Mouse (Mus musculus): ENCODE data around the gene Cacna1h. TPM values are rescaled to one million over a fixed set of nuclear protein-coding genes. Genes with fewer than 3 reads are reported as not detected.

The Cacna1h gene
- polyA plus RNA-seq, 1 experiment = 118 TPM

GRCm38 (mm10) chr17:25418926-25419325 lies 14.7 kb downstream of the Cacna1h start:
- TF ChIP-seq POLR2A (IDR thresholded peaks at IDR 0.05; ENCODE audit: borderline replicate concordance, extremely low read depth, insufficient read depth, insufficient read length, poor library complexity, severe bottlenecking) (no peak), CTCF (IDR thresholded peaks at IDR 0.05; ENCODE audit: borderline replicate concordance, extremely low read depth, insufficient read depth, insufficient read length) (no peak)
- DNase-seq (ENCODE audit: low read depth) = peak; percentile 87

GRCm38 (mm10) chr17:25417990-25418389 lies 15.6 kb downstream of the Cacna1h start:
- no peak for DNase-seq (ENCODE audit: low read depth)
- TF ChIP-seq CTCF (IDR thresholded peaks at IDR 0.05; ENCODE audit: borderline replicate concordance, extremely low read depth, insufficient read depth, insufficient read length) (no peak), POLR2A (IDR thresholded peaks at IDR 0.05; ENCODE audit: borderline replicate concordance, extremely low read depth, insufficient read depth, insufficient read length, poor library complexity, severe bottlenecking) (no peak)

- TF ChIP-seq POLR2A (IDR thresholded peaks at IDR 0.05; ENCODE audit: borderline replicate concordance, extremely low read depth, insufficient read depth, insufficient read length, poor library complexity, severe bottlenecking) (no peak), CTCF (IDR thresholded peaks at IDR 0.05; ENCODE audit: borderline replicate concordance, extremely low read depth, insufficient read depth, insufficient read length) (no peak)
- peak; percentile 65 for DNase-seq (ENCODE audit: low read depth)
Observed at GRCm38 (mm10) chr17:25416219-25416618, 17.4 kb downstream of the Cacna1h start.

- DNase-seq (ENCODE audit: low read depth) = peak; percentile 67
- TF ChIP-seq POLR2A (IDR thresholded peaks at IDR 0.05; ENCODE audit: borderline replicate concordance, extremely low read depth, insufficient read depth, insufficient read length, poor library complexity, severe bottlenecking) (no peak), CTCF (IDR thresholded peaks at IDR 0.05; ENCODE audit: borderline replicate concordance, extremely low read depth, insufficient read depth, insufficient read length) (no peak)
Observed at GRCm38 (mm10) chr17:25415421-25415913, 18.1 kb downstream of the Cacna1h start.

- no peak for DNase-seq (ENCODE audit: low read depth)
- no peak for TF ChIP-seq CTCF (IDR thresholded peaks at IDR 0.05; ENCODE audit: borderline replicate concordance, extremely low read depth, insufficient read depth, insufficient read length)
- no peak for TF ChIP-seq POLR2A (IDR thresholded peaks at IDR 0.05; ENCODE audit: borderline replicate concordance, extremely low read depth, insufficient read depth, insufficient read length, poor library complexity, severe bottlenecking)
Observed at GRCm38 (mm10) chr17:25414917-25415316, 18.7 kb downstream of the Cacna1h start.

- DNase-seq (ENCODE audit: low read depth) = no peak
- TF ChIP-seq CTCF (IDR thresholded peaks at IDR 0.05; ENCODE audit: borderline replicate concordance, extremely low read depth, insufficient read depth, insufficient read length) (no peak), POLR2A (IDR thresholded peaks at IDR 0.05; ENCODE audit: borderline replicate concordance, extremely low read depth, insufficient read depth, insufficient read length, poor library complexity, severe bottlenecking) (no peak)
Observed at GRCm38 (mm10) chr17:25414209-25414608, 19.4 kb downstream of the Cacna1h start.

- TF ChIP-seq CTCF (IDR thresholded peaks at IDR 0.05; ENCODE audit: borderline replicate concordance, extremely low read depth, insufficient read depth, insufficient read length) = no peak
- TF ChIP-seq POLR2A (IDR thresholded peaks at IDR 0.05; ENCODE audit: borderline replicate concordance, extremely low read depth, insufficient read depth, insufficient read length, poor library complexity, severe bottlenecking) = no peak
- DNase-seq (ENCODE audit: low read depth) = no peak
Observed at GRCm38 (mm10) chr17:25411251-25411650, 22.3 kb downstream of the Cacna1h start.

GRCm38 (mm10) chr17:25410786-25411185 lies 22.8 kb downstream of the Cacna1h start:
- TF ChIP-seq CTCF (IDR thresholded peaks at IDR 0.05; ENCODE audit: borderline replicate concordance, extremely low read depth, insufficient read depth, insufficient read length) (no peak), POLR2A (IDR thresholded peaks at IDR 0.05; ENCODE audit: borderline replicate concordance, extremely low read depth, insufficient read depth, insufficient read length, poor library complexity, severe bottlenecking) (no peak)
- DNase-seq (ENCODE audit: low read depth) = peak; percentile 66

GRCm38 (mm10) chr17:25410180-25410579 lies 23.4 kb downstream of the Cacna1h start:
- DNase-seq (ENCODE audit: low read depth) = no peak
- TF ChIP-seq POLR2A (IDR thresholded peaks at IDR 0.05; ENCODE audit: borderline replicate concordance, extremely low read depth, insufficient read depth, insufficient read length, poor library complexity, severe bottlenecking) (no peak), CTCF (IDR thresholded peaks at IDR 0.05; ENCODE audit: borderline replicate concordance, extremely low read depth, insufficient read depth, insufficient read length) (no peak)

- no peak for TF ChIP-seq POLR2A (IDR thresholded peaks at IDR 0.05; ENCODE audit: borderline replicate concordance, extremely low read depth, insufficient read depth, insufficient read length, poor library complexity, severe bottlenecking)
- no peak for TF ChIP-seq CTCF (IDR thresholded peaks at IDR 0.05; ENCODE audit: borderline replicate concordance, extremely low read depth, insufficient read depth, insufficient read length)
- DNase-seq (ENCODE audit: low read depth) = peak; percentile 69
Observed at GRCm38 (mm10) chr17:25409621-25410020, 24.0 kb downstream of the Cacna1h start.

GRCm38 (mm10) chr17:25408302-25408999 lies 25.1 kb downstream of the Cacna1h start:
- no peak for DNase-seq (ENCODE audit: low read depth)
- no peak for TF ChIP-seq CTCF (IDR thresholded peaks at IDR 0.05; ENCODE audit: borderline replicate concordance, extremely low read depth, insufficient read depth, insufficient read length)
- no peak for TF ChIP-seq POLR2A (IDR thresholded peaks at IDR 0.05; ENCODE audit: borderline replicate concordance, extremely low read depth, insufficient read depth, insufficient read length, poor library complexity, severe bottlenecking)

GRCm38 (mm10) chr17:25407352-25407751 lies 26.2 kb downstream of the Cacna1h start:
- peak; percentile 52 for DNase-seq (ENCODE audit: low read depth)
- TF ChIP-seq CTCF (IDR thresholded peaks at IDR 0.05; ENCODE audit: borderline replicate concordance, extremely low read depth, insufficient read depth, insufficient read length) (no peak), POLR2A (IDR thresholded peaks at IDR 0.05; ENCODE audit: borderline replicate concordance, extremely low read depth, insufficient read depth, insufficient read length, poor library complexity, severe bottlenecking) (no peak)

Data from brain, embryonic 14.5 days (tissue).